Mouse (Mus musculus) layer of hippocampus, adult 9-10 months (tissue): ENCODE data around the gene Cyp2c23.

Experiments
- DNase-seq: peaks from one replicate; pipeline ENCODE4 v3.0.0; 2022; ENCODE audit warnings: low spot score

Cyp2c23 gene

DNA sequence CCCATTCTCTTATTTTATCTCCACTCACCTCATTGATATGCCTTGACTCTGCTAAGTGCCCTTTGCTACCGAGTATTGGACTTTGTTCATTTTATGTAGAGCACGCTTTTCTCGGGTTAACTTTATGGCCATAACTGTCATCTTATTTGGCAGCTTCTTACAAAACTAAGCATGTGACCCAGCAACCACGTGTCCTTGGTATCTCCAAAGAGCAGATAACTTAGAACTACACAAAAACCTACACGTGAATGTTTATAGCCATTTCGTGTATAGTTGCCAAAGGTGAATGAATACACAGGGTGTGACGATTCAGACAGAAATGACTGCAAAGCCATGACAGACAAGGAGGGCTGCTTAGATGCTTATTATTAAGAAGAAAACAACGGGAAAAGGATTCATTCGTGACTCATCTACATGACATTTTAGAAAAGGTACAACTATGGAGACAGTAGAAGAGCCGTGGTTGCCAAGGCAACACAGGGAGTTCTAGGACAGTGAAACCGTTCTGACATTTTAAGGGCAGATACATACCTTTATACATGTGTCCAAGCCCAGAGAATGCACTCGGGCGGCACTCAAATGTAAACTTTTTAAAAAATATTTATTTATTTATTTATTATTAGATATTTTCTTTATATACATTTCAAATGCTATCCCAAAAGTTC, 4.0 kb downstream of the Cyp2c23 start:
- peak; percentile 6 for DNase-seq

DNA sequence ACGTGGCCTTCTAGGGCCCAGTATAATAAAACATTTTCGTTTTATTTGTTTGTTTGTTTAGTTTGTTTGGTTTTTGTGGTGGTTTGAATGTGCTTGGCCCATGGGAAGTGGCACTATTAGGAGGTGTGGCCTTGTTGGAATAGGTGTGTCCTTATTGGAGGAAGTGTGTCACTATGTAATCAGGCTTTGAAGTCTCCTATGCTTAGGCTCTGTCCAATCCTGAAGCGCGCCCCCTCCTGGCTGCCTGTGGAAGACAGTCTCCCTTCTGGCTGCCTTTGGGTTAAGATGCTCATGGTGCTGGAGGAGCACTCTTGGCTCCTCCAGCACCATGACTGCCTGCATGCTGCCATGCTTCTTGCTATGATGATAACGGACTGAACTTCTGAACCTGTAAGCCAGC, 5.9 kb downstream of the Cyp2c23 start:
- no peak for DNase-seq

GRCm38 (mm10) chr19:44021502-44021901, 7.5 kb downstream of the Cyp2c23 start:
- no peak for DNase-seq

- DNase-seq = no peak
These were observed 9.3 kb downstream of the Cyp2c23 start for GRCm38 (mm10) chr19:44019739-44020138.

- DNase-seq = no peak
These were observed 15.1 kb downstream of the Cyp2c23 start for GRCm38 (mm10) chr19:44013862-44014261.

DNA sequence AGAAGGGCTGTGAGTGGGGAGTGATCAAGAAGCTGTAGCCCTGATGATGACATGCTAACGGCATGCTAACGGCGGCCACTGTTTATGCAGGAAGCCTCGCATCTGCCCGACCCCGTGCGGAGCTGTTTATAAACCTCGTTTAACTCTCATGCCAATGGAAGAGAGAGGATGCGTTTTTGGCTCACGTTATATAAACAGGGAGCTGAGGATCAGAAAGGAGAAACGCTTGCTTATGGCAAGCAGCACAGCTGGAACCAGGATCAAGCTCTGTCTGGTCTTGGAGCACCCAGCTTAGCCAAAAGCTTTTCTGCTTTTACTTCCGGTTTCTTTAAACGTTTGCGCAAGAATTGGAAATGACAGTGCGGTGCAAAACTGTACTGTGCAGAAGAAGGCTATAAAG, 20.2 kb downstream of the Cyp2c23 start:
- no peak for DNase-seq

DNA sequence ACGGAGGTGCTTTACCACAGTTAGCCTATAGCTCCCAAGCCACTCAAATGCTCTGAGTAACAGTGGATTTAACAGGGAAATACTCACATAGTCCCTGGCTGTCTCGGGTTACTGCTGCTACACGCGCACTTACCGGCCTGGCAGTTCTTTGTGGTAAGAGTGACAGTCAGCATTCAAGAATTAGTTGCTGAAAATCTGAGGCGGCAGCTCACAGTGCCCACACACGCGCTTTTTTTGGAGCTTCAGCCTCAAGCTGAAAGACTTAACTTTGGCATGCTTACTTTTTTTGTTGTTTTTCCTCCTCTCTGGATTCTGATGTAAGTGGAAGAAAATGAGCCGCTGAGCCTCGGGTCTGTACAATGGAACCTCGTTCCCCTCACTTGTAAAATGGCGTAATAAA, 21.8 kb downstream of the Cyp2c23 start:
- DNase-seq = no peak

DNA sequence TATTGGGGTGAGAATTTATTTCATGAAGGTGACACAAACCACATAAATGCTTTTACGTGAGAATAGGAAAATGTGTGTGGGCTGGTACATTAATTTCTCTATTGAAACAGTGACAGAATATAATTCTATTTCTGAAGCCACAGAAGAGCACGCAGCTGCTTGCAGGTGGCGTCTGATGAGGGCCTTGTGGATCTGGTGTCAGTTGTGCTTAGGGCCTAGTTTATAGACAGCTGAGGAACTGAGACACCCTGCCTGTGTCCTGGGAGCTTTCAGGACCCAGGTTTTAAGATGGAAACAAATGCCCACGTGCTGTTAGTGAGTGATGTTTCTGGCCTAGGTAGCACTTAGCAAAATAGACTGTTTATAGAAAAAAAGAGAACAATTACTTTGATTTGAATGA, 24.0 kb downstream of the Cyp2c23 start:
- no peak for DNase-seq

GRCm38 (mm10) chr19:44004261-44004660, 24.7 kb downstream of the Cyp2c23 start:
- DNase-seq = no peak

GRCm38 (mm10) chr19:44000720-44001119, 28.3 kb downstream of the Cyp2c23 start:
- DNase-seq = no peak

GRCm38 (mm10) chr19:44000061-44000460, 28.9 kb downstream of the Cyp2c23 start:
- no peak for DNase-seq

DNA sequence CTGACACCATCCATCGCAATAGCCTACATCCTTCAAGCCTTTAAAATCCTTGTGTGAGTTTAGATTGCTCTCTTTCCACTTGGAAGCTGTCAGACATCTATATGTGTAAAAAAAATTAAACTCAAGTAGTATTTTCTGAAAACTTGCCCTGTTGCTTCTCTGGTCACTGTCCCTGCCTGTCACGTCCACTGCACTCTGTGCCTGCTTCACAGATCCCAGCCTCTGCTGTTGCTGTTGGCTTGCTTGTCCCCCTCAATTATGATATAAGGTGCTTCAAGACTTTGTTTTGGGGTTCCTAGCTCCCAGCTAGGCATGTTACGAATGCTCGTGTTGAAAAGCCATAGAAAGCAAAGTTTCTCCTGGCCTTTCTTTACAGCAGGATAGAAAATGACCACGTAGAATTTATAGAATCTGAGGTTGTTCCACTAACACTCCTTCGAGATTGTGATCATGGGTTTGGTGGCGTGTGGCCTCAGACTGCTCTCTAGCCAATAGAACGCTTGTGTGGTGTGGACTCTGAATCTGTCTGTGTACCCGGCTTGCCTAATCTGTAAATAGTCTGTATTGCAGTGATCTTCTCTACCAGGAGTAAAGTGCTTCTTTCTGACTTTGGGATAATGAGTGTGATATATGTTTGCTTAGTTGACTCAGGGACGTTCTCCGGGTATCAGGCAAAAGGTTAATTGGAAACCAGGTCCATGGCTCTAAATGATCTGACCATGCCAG, 30.0 kb downstream of the Cyp2c23 start:
- DNase-seq = no peak

- DNase-seq = peak; percentile 40
These were observed 30.9 kb downstream of the Cyp2c23 start for GRCm38 (mm10) chr19:43998101-43998500.

- DNase-seq = no peak
These were observed 33.6 kb downstream of the Cyp2c23 start for GRCm38 (mm10) chr19:43995427-43995826.

DNA sequence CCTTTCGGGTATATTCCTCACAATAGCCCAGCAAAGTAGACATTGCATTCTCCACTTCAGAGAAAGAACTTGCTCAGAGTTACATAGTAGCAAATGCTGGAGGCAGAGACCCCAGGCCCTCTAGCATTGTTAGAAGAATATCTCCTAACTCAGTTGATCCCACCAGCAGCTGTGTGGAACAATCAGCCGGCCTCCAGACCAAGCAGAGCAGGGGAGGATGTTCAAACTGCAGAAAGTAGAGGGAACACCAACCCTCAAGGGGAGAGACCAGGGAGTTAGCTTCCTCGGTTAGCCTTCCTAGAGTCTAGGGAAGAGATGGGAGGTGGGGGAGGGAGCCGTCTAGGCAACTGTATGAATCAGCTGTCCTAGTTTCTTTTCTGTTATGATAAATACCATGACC, 36.5 kb downstream of the Cyp2c23 start:
- no peak for DNase-seq

- DNase-seq = no peak
These were observed 38.6 kb downstream of the Cyp2c23 start for GRCm38 (mm10) chr19:43990362-43990761.

- DNase-seq = no peak
These were observed 42.8 kb downstream of the Cyp2c23 start, which contains the start of gene Cpn1 for GRCm38 (mm10) chr19:43986069-43986794. Gene Cpn1 (minus strand): TSS chr19:43986556.

DNA sequence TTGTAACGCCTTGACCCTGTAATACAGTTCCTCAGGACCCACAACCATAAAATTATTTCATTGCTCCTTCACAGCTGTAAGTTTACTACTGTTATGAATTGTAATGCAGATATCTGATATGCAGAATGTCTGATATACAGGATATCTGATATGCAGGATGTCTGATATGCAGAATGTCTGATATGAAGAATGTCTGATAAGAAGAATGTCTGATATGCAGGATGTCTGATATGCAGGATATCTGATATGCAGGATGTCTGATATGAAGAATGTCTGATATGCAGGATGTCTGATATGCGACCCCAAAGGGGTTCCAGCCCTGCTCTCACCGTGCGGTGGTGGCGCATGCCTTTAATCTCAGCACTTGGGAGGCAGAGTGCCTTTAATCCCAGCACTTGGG, 47.0 kb downstream of the Cyp2c23 start:
- no peak for DNase-seq

DNA sequence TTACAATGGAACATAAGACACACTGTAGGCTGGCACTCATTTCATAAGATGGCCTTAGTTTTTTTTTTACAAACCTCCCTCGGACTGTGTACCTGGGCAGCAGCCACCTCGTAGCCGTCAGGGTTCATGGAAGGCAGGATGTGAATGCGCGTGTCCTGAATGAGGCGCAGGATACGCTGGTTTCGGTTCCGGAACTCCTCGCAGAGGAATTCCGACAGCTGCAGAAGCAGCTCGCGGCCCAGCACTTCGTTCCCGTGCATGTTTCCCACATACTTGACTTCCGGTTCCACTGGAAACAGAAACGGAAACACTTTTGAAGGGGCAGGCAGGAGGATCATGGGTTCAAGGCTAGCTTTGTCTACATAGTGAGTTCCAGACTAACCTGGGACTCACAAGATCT, 48.3 kb downstream of the Cyp2c23 start:
- DNase-seq = no peak

GRCm38 (mm10) chr19:43977799-43978198, 51.2 kb downstream of the Cyp2c23 start:
- no peak for DNase-seq

GRCm38 (mm10) chr19:43976661-43977060, 52.3 kb downstream of the Cyp2c23 start:
- DNase-seq = no peak

DNA sequence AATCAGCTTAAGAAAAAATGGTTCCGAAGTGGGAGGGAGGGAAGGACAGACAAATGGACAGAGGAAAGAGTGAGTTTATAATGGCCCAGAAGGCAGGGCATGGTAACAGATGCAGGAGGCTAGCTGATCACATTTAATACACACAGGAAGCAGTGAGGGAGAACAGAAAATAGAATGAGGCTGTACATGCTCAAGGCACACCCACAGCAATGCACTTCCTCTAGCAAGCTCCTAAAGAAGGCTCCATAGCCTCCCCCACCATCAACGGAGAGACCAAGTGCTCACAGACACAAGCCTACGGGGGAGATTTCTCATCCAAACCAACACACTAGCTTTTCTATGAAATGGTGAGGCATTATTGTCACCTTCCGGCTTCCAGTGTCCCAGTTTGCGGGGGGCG, 54.8 kb downstream of the Cyp2c23 start:
- DNase-seq = no peak

DNA sequence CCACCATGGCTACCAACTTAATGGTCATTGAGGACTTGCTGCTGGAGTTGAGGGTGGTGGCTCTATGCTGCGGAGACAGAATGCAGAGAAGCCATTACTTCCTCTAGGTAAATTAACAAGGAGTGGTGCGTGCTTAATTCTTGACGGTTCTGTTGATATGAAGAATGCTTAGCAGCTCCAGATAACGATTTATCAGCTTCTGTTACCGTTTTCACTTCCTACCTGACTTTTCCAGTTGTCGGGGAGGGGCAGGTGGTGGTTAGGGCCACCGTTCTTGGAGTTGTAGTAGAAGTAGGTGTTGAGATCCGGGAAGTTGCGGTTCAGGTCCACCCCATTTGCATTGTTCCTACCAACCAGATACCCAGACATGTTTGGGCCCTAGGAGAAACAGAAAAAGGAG, 55.3 kb downstream of the Cyp2c23 start:
- DNase-seq = no peak
